Mouse (Mus musculus) layer of hippocampus, adult 8-10 months (tissue): Measurements from ENCODE around the gene Aen. TPM values are rescaled to one million over a fixed set of nuclear protein-coding genes. Genes with fewer than 3 reads are reported as not detected.
A peak's percentile ranks its signal among the peaks of the same experiment; 100 is the strongest.

Experiments
- DNase-seq, 2 experiments: peaks; one replicate each; pipeline ENCODE4 v3.0.0; 2022; ENCODE audit warnings: low spot score in 2 of 2
- microRNA-seq, 2 experiments: library from miRNA; unstranded; fragments of <30 nt; microRNA quantifications; one replicate each; pipeline ENCODE4 v1.2.0; 2022
- total RNA-seq, 4 experiments: library from RNA; stranded (reverse); gene quantifications; 2 replicates each; pipeline ENCODE4 v1.2.4; 2022

The Aen gene
- total RNA-seq, 4 experiments from 2014 or later = 17.8 to 23.3 (median 21.7) TPM

DNA sequence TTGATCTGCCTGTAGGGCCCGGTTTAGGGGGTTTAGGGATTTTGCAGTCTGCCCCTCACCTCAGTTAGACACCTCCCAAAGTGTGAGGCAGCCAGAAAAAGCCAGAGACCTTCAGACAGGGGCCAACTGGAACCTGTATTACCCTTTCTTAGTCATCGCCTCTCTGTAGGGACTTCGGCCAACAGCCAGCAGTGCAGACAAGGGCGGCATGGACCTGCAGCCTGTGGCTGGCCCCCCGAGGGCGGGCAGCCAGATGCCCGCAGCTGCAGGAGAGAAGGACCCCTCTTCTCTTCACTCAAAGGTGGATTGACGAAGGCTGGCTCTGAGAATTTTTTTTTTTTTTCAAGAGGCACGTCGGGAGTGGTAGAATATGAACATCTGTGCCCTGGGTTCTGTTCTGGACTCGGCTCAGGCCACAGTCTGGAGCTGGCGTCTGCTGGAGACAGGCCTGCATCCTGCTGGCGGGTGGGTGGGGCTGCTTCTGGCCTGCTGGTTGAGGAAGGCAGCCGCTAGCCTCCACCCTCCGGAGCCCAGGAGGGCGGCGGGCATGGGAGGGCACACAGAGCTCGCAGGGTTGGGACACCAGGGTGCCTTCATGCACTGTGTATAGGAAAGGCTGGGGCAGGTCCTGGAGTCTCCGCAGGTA lies 43.4 kb downstream of the Aen start:
- no peak for DNase-seq

DNA sequence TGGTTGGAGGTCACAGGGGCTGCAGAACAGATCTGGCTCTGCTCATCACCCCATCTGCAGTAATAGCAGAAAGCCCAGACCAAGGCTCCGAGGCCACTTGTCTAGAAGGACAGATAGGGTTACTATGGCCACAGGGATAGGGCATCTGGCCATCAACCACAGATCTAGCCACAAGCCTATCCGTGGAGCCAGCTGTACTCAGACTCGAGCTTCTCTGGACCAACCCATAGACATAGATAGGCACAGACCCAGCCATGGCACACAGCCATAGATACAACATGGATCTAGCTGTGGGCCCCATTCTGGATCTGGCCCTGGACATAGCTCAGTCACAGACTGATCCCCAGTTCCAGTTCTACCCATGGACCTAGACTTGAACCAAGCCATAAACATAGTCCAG lies 45.3 kb downstream of the Aen start:
- DNase-seq = no peak

DNA sequence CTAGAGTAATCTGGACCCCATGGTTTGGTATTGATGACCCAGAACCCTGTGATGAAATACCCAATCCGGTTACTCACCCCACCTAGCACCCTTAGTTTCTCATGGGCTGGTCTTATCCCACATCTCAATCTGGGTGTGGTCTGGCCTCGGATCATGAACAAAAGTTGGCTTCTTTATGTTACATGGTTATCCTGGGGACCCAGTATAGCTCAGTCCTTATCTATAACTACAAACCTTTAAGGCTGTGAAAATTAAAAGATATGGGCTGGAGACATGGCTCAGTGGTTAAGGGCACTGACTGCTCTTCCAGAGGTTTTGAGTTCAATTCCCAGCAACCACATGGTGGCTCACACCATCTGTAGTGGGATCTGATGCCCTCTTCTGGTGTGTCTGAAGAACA lies 46.9 kb downstream of the Aen start:
- no peak for DNase-seq

- no peak for DNase-seq
Observed at GRCm38 (mm10) chr7:78953886-78954572, 58.4 kb downstream of the Aen start.

- no peak for DNase-seq
Observed at GRCm38 (mm10) chr7:78954619-78955018, 59.0 kb downstream of the Aen start.

DNA sequence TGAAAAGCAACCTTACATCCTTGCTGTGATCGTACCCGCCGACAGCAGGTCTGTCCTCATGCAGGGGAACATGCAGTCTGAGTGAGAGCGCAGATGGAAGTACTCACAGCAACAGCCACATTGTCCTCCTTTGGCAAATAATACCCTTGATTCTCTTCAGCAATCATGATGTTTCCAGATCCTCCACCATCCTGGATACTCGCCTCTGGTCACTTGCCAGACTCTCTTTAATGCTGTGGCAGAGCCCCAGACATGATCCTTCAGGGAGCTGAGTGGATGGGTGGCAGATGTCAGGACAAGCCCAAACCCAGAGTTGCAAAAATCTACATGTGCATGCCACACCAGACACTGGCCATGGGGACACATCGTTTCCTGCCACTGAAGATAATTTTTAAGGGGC lies 59.4 kb downstream of the Aen start:
- peak in 1 of 2 experiments; percentile 14 for DNase-seq

- no peak for DNase-seq
Observed at GRCm38 (mm10) chr7:78958499-78959073, 62.9 kb downstream of the Aen start.

Small RNAs within 50 kb of the gene (microRNA-seq; reads per million reads assigned to microRNA genes)
- 87.4 to 125 reads per million in 2 experiments for gene Mir7-2

Other genes starting within 250 kb of the Aen start
- 100 to 1,000 TPM; 175 to 215 (median 192) TPM for gene Ntrk3, start 157.8 kb upstream of the Aen start, total RNA-seq
- gene Mrps11, start 112.7 kb upstream of the Aen start, total RNA-seq = 10 to 100 TPM; 36.2 to 45.6 (median 42.1) TPM
- 10 to 100 TPM; 24.8 to 33.6 (median 30.3) TPM for gene Mrpl46, start 112.3 kb upstream of the Aen start, total RNA-seq
- 1 to 10 TPM; 5.6 to 8.3 (median 6.5) TPM for gene Det1, start 48.6 kb upstream of the Aen start, total RNA-seq
- 1 to 10 TPM in 2 of 4 experiments, under 1 TPM in 1, not detected in 1; 0.83 to 1.4 (median 1.0) TPM for gene Isg20, start 17.6 kb downstream of the Aen start, total RNA-seq
- 1 to 10 TPM; 3.0 to 4.4 (median 4.0) TPM for gene Acan, start 157.6 kb downstream of the Aen start, total RNA-seq
- 1 to 10 TPM; 1.6 to 3.0 (median 1.9) TPM for gene Hapln3, start 235.2 kb downstream of the Aen start, total RNA-seq